Mouse (Mus musculus): Measurements from ENCODE around the gene Palm2. TPM values are rescaled to one million over a fixed set of nuclear protein-coding genes. Genes with fewer than 3 reads are reported as not detected.

Palm2 gene
- polyA plus RNA-seq, 1 experiment from 2014 or later: 29.0 TPM

- Histone ChIP-seq H3K36me3 (ENCODE audit: control insufficient read depth, insufficient read depth, low read length) (peaks cover 12% of the 10 kb centered on the region), H3K27ac (ENCODE audit: low read depth, low read length) (no peak overlapping the region)
- 65% methylated on average over 6 of the region's 6 CpGs for WGBS (ENCODE audit: insufficient replicate concordance)
Observed at GRCm38 (mm10) chr4:57690001-57690400, 256.0 kb downstream of the Palm2 start.

GRCm38 (mm10) chr4:57690805-57691204 is 256.8 kb downstream of the Palm2 start:
- Histone ChIP-seq H3K27ac (ENCODE audit: low read depth, low read length) (no peak overlapping the region), H3K4me2 (no peak overlapping the region), H3K36me3 (ENCODE audit: control insufficient read depth, insufficient read depth, low read length) (peaks cover 12% of the 10 kb centered on the region), H3K4me1 (ENCODE audit: control insufficient read depth, insufficient read depth, low read length) (no peaks in the 10 kb centered on the region), H3K9me3 (replicated peaks; ENCODE audit: control insufficient read depth, low read length) (no peaks in the 10 kb centered on the region), H3K4me3 (ENCODE audit: low read depth, low read length) (no peak overlapping the region), H3K9ac (ENCODE audit: low read depth, low read length) (no peak overlapping the region), H3K27me3 (ENCODE audit: control insufficient read depth, insufficient read depth, low read length) (no peaks in the 10 kb centered on the region)
- no peak for ATAC-seq (replicated peaks; ENCODE audit: insufficient number of reproducible peaks, low FRiP score, low TSS enrichment)
- WGBS (ENCODE audit: insufficient replicate concordance): 56% methylated on average over 1 of the region's 1 CpGs

More at GRCm38 (mm10) chr4:57690001-57690400, 256.0 kb downstream of the Palm2 start:
- no peak for ATAC-seq (replicated peaks; ENCODE audit: insufficient number of reproducible peaks, low FRiP score, low TSS enrichment)
- Histone ChIP-seq H3K27me3 (ENCODE audit: control insufficient read depth, insufficient read depth, low read length) (no peaks in the 10 kb centered on the region), H3K4me2 (no peak overlapping the region), H3K9me3 (replicated peaks; ENCODE audit: control insufficient read depth, low read length) (no peaks in the 10 kb centered on the region), H3K4me3 (ENCODE audit: low read depth, low read length) (no peak overlapping the region), H3K9ac (ENCODE audit: low read depth, low read length) (no peak overlapping the region), H3K4me1 (ENCODE audit: control insufficient read depth, insufficient read depth, low read length) (no peaks in the 10 kb centered on the region)

GRCm38 (mm10) chr4:57694356-57695136 is 260.5 kb downstream of the Palm2 start:
- 73% methylated on average over 5 of the region's 5 CpGs for WGBS (ENCODE audit: insufficient replicate concordance)
- Histone ChIP-seq H3K27me3 (ENCODE audit: control insufficient read depth, insufficient read depth, low read length) (no peaks in the 10 kb centered on the region), H3K9me3 (replicated peaks; ENCODE audit: control insufficient read depth, low read length) (no peaks in the 10 kb centered on the region), H3K36me3 (ENCODE audit: control insufficient read depth, insufficient read depth, low read length) (peaks cover 8% of the 10 kb centered on the region), H3K4me1 (ENCODE audit: control insufficient read depth, insufficient read depth, low read length) (no peaks in the 10 kb centered on the region), H3K4me3 (ENCODE audit: low read depth, low read length) (no peak overlapping the region), H3K4me2 (no peak overlapping the region), H3K27ac (ENCODE audit: low read depth, low read length) (no peak overlapping the region), H3K9ac (ENCODE audit: low read depth, low read length) (no peak overlapping the region)
- ATAC-seq (replicated peaks; ENCODE audit: insufficient number of reproducible peaks, low FRiP score, low TSS enrichment): no peak

- no peaks in the 10 kb centered on the region for H3K4me1 ChIP-seq (ENCODE audit: control insufficient read depth, insufficient read depth, low read length)
- 89% methylated on average over 11 of the region's 11 CpGs for WGBS (ENCODE audit: insufficient replicate concordance)
- ATAC-seq (replicated peaks; ENCODE audit: insufficient number of reproducible peaks, low FRiP score, low TSS enrichment): no peak
Observed at GRCm38 (mm10) chr4:57696955-57697354, 262.9 kb downstream of the Palm2 start.

DNA sequence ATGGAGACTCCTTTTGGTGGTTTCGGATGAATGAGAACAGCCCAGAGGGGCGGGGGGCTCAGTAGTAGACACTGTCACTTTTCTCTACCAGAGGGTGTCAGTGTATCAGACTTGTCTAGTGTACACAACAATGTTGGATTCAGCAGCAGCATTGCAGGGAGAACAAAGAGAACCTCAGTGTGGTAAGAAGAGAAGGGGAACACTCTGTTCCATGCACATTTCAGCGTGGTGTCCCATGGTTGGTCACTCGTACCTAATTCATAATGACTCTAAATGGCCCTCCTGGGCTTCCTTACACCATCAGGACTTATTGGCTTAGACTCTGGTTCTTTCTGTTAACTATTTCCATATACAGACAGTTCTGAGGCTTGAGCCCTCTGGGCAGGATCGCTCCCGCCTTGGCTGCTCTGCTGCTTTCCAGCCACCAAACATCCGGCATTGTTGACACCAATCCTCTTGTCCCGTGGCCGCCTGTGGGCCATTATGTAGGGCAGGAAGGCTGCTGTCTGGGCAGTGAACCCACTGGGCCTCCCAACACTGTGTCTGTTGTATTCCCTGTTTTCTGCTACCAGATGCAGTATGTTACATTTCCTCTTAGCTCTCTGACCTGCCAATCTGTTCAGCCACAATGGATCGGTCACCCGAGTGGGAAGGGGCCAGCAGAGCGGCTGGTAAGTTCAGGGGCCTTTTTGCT is 264.0 kb downstream of the Palm2 start:
- no peaks in the 10 kb centered on the region for H3K4me1 ChIP-seq (ENCODE audit: control insufficient read depth, insufficient read depth, low read length)
- H3K9ac ChIP-seq (ENCODE audit: low read depth, low read length): no peak overlapping the region
- no peak overlapping the region for H3K4me3 ChIP-seq (ENCODE audit: low read depth, low read length)
- WGBS (ENCODE audit: insufficient replicate concordance): 83% methylated on average over 12 of the region's 12 CpGs
- no peaks in the 10 kb centered on the region for H3K27me3 ChIP-seq (ENCODE audit: control insufficient read depth, insufficient read depth, low read length)
- no peaks in the 10 kb centered on the region for H3K36me3 ChIP-seq (ENCODE audit: control insufficient read depth, insufficient read depth, low read length)
- no peak overlapping the region for H3K4me2 ChIP-seq
- no peak overlapping the region for H3K27ac ChIP-seq (ENCODE audit: low read depth, low read length)
- H3K9me3 ChIP-seq (replicated peaks; ENCODE audit: control insufficient read depth, low read length): no peaks in the 10 kb centered on the region
- no peak for ATAC-seq (replicated peaks; ENCODE audit: insufficient number of reproducible peaks, low FRiP score, low TSS enrichment)

More at GRCm38 (mm10) chr4:57696955-57697354, 262.9 kb downstream of the Palm2 start:
- H3K27ac ChIP-seq (ENCODE audit: low read depth, low read length): no peak overlapping the region
- H3K36me3 ChIP-seq (ENCODE audit: control insufficient read depth, insufficient read depth, low read length): no peaks in the 10 kb centered on the region
- no peak overlapping the region for H3K4me3 ChIP-seq (ENCODE audit: low read depth, low read length)
- no peak overlapping the region for H3K9ac ChIP-seq (ENCODE audit: low read depth, low read length)
- no peaks in the 10 kb centered on the region for H3K9me3 ChIP-seq (replicated peaks; ENCODE audit: control insufficient read depth, low read length)
- H3K27me3 ChIP-seq (ENCODE audit: control insufficient read depth, insufficient read depth, low read length): no peaks in the 10 kb centered on the region
- H3K4me2 ChIP-seq: no peak overlapping the region

- H3K4me1 ChIP-seq (ENCODE audit: control insufficient read depth, insufficient read depth, low read length): no peaks in the 10 kb centered on the region
- no peak overlapping the region for H3K27ac ChIP-seq (ENCODE audit: low read depth, low read length)
- WGBS (ENCODE audit: insufficient replicate concordance): 82% methylated on average over 5 of the region's 5 CpGs
- no peak overlapping the region for H3K9ac ChIP-seq (ENCODE audit: low read depth, low read length)
- H3K4me2 ChIP-seq: no peak overlapping the region
- no peak overlapping the region for H3K4me3 ChIP-seq (ENCODE audit: low read depth, low read length)
- H3K36me3 ChIP-seq (ENCODE audit: control insufficient read depth, insufficient read depth, low read length): no peaks in the 10 kb centered on the region
- no peak for ATAC-seq (replicated peaks; ENCODE audit: insufficient number of reproducible peaks, low FRiP score, low TSS enrichment)
- H3K27me3 ChIP-seq (ENCODE audit: control insufficient read depth, insufficient read depth, low read length): no peaks in the 10 kb centered on the region
- H3K9me3 ChIP-seq (replicated peaks; ENCODE audit: control insufficient read depth, low read length): no peaks in the 10 kb centered on the region
Observed at GRCm38 (mm10) chr4:57701576-57701975, 267.5 kb downstream of the Palm2 start.

- Histone ChIP-seq H3K9me3 (replicated peaks; ENCODE audit: control insufficient read depth, low read length) (no peaks in the 10 kb centered on the region), H3K4me3 (ENCODE audit: low read depth, low read length) (no peak overlapping the region), H3K36me3 (ENCODE audit: control insufficient read depth, insufficient read depth, low read length) (no peaks in the 10 kb centered on the region), H3K4me2 (no peak overlapping the region), H3K9ac (ENCODE audit: low read depth, low read length) (no peak overlapping the region), H3K27me3 (ENCODE audit: control insufficient read depth, insufficient read depth, low read length) (no peaks in the 10 kb centered on the region), H3K27ac (ENCODE audit: low read depth, low read length) (no peak overlapping the region), H3K4me1 (ENCODE audit: control insufficient read depth, insufficient read depth, low read length) (no peaks in the 10 kb centered on the region)
- no peak for ATAC-seq (replicated peaks; ENCODE audit: insufficient number of reproducible peaks, low FRiP score, low TSS enrichment)
- WGBS (ENCODE audit: insufficient replicate concordance): 80% methylated on average over 11 of the region's 11 CpGs
Observed at GRCm38 (mm10) chr4:57703574-57704470, 269.8 kb downstream of the Palm2 start.

DNA sequence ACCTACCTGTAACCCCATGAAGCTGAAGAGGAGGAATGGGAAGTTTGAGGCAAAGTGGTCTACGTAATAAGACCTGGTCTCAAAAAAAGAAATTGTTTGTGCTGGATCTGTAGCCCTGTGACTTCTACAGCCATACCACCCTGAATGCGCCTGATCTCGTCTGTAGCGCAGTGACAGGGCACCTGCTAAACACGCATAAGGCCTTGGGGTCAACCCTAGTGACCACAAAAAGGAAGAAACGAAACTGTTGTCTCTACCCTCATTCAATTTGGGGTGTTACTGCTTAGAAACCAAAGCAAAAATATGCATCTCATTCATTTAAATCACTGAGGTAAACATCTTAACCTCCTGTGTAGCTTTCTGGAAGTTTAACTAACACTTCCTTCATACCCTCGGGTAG is 270.5 kb downstream of the Palm2 start:
- no peaks in the 10 kb centered on the region for H3K4me1 ChIP-seq (ENCODE audit: control insufficient read depth, insufficient read depth, low read length)
- no peak overlapping the region for H3K9ac ChIP-seq (ENCODE audit: low read depth, low read length)
- no peaks in the 10 kb centered on the region for H3K9me3 ChIP-seq (replicated peaks; ENCODE audit: control insufficient read depth, low read length)
- whole genome bisulfite sequencing (ENCODE audit: insufficient replicate concordance): 89% methylated on average over 7 of the region's 7 CpGs
- no peaks in the 10 kb centered on the region for H3K27me3 ChIP-seq (ENCODE audit: control insufficient read depth, insufficient read depth, low read length)
- H3K4me2 ChIP-seq: no peak overlapping the region
- H3K4me3 ChIP-seq (ENCODE audit: low read depth, low read length): no peak overlapping the region
- 0 out of 2 replicates have a peak, but pooled peaks cover 2% of the 10 kb centered on the region for H3K36me3 ChIP-seq (ENCODE audit: control insufficient read depth, insufficient read depth, low read length)
- ATAC-seq (replicated peaks; ENCODE audit: insufficient number of reproducible peaks, low FRiP score, low TSS enrichment): no peak
- no peak overlapping the region for H3K27ac ChIP-seq (ENCODE audit: low read depth, low read length)
